Mouse (Mus musculus) cerebellum, postnatal 25 days (tissue): Measurements from ENCODE around the gene Memo1.

ENCODE experiments used
- DNase-seq, 2 experiments: peaks; one replicate each; pipeline ENCODE4 v3.0.0; 2021; ENCODE audit warnings: mixed read lengths in 2 of 2

The Memo1 gene

DNA sequence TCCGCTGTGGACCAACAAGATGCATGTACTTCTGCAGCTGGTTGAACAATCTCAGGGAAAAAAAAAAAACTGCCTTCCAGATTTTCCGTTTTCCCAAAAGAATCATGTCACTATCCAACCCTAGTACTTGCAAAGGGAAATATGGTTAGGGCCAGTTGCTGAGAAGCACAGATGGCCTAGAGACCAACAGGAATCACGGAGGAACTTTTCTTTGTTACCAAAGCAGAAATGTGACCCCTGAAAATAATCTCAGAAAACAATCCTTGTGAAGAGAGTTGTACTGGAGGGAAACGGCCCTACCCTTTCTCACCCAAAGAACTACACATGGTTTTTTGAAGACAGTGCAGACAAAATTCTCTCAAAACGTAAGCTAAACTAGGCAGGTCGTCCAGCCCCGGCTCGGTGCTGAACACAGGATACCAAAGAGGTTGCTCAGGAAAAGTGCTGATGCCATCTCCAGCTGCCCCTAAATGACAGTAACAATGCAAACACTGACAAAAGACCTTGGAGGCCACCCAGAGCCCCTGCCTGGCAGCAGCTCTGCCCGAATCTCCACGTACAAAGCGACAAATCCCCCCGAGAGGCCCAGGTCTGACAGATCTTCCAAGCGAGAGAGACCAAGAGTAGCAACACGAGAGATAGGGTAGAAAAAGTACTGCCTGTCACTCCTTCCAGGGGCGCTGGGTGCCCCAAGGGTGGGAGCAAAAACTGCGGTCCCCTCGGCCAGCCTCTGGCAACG, 1.5 kb downstream of the Memo1 start:
- no peak for DNase-seq

DNA sequence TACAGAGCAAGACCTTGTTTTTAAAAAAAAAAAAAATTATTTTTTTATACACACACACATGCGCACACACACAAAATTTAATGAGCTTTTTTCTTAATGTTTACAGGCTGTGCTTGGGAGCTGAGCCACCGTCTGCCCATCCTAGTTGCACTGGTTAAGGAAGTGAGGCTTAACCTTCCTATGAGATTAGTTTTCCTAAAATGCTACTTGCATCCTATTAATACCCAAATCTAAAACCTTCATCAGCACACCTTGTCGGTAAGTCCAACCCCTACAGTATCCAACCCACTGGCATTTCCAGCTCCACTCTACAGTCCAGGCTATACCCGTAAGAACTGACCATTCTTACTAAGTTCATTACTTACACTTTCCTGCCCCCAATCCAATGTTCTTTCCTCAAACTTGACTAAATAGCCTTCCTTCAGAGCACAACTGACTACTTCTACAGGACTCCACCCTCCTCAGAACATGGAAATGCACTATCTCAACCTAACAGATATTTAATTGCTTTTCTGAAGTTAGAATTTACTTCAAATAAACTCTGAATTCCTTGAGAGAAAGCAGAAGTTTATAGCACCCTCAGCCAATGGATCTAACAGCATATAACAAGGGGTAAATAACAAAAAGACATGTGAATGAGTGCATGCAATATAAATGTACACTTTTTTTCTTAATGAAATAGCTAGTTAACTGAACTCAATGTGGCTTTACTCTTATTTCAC, 3.5 kb downstream of the Memo1 start:
- no peak for DNase-seq

DNA sequence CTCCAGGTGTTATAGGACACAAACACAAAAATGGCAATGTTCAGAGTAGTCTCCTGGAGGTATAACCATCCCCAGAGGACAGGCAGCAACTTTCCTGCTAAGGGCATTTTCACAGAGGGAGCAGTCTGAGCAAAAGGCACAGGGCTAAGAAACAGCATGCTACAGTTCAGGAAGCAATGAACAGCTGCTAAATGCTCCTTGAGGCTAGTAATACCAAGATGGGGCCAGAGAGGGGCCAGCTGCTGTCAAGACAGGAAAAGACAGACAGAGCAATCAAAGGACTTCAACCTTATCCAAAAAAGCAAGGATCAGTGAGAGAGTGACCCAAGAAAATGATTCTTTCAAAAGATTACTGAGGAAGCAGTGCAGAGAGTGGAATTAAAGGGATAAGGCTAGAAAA, 4.5 kb downstream of the Memo1 start:
- no peak for DNase-seq

DNA sequence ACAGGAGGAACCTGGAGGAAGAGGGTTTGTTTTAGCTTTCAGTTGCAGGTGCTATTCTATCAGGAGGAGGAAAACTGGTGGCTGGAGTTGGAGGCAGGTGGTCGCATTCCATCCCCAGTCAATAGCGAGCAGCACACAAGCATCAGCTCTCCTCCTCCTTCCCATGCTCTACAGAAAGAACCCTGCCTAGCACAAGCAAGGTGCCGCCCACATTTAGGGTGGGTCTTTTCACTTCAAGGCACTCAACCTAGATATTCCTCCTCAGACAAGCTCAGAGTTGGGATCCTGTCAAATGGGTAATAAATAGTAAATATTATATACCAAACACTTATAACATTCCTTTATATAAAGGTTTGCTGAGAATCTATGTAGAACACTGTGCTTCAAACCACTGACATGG, 5.1 kb downstream of the Memo1 start:
- no peak for DNase-seq

DNA sequence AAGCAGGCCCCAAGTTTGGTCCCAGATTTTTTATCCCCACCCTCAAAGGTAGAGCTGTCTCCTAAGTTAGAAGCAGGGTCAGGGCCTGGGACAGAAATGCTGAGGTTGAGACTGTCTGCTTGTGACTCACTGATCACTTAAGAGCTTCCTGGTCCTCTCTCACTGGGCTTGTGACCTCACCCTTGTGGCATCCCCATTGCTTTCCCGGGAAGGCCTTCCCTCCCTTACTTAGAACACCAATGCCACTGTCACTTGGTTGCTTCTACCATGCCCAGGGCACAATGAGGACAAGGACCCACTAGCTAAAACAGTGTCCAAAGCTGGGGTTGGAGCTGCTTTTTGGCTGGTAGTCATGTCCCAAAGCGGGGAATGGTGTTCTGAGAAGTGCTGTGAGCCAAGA, 6.7 kb downstream of the Memo1 start:
- DNase-seq: no peak

GRCm38 (mm10) chr17:74286140-74286730, 9.1 kb downstream of the Memo1 start:
- DNase-seq: no peak

GRCm38 (mm10) chr17:74285730-74286129, 9.6 kb downstream of the Memo1 start:
- DNase-seq: no peak

DNA sequence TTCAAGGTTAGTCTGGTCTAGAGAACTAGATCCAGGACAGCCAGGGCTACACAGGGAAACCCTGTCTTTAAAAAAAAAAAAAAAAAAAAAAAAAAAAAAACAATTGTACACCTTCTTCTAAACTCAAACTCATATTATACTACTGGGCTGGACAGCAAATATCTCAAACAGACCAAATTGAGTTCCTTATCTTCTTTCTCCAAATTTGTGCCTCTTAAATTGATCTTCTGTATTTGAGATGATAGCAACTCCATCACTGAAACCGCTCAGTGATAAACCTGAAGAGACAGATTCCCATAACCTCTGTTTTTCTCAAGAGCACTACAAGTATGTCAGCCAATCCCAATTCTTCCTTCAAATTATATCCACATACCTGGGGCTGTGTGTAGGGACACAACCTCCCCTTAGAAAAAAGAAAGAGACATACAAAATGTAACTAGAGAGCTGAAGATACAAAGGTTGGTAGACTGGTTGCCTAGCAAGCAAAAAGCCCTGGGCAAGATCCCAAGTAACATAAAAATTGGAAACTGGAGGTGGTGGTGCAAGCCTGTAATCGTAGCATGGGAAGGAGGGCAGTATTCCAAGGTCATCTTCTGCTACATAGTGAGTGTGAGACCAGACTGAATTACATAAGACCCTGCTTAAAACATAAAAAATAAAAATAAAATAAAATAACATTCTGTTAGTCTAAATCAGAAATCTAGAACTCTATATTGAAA, 10.8 kb downstream of the Memo1 start:
- DNase-seq: no peak

GRCm38 (mm10) chr17:74282024-74282423, 13.3 kb downstream of the Memo1 start:
- no peak for DNase-seq

- DNase-seq: no peak
Observed at GRCm38 (mm10) chr17:74278966-74279869, 16.1 kb downstream of the Memo1 start.

GRCm38 (mm10) chr17:74274471-74274870, 20.9 kb downstream of the Memo1 start:
- DNase-seq: no peak

DNA sequence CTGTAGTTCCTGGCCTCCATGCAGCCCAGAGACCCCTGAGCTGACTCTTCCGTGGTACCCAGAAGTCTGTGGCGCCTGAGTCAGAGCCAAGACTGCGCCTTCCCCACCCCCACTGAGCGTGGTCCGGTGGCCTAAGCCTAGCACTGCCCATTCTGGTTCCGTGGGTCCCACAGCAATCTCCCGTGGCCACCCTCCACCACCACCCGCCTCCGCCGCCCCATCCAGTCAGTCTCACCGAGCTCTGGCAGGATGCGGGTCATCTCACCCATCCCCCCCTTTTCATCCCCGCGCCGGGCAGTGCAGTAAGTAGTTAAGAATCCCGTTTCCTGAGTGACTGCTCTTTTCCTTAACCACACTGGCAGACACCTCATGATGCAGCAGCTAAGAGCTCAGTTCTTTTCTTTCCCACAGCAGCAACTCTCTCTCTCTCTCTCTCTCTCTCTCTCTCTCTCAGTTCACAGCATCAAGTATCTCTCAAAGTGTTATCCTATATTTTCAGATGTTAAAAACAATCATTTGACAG, 22.6 kb downstream of the Memo1 start:
- no peak for DNase-seq

- no peak for DNase-seq
Observed at GRCm38 (mm10) chr17:74271541-74272268, 23.6 kb downstream of the Memo1 start.

- no peak for DNase-seq
Observed at GRCm38 (mm10) chr17:74270205-74270604, 25.1 kb downstream of the Memo1 start.

DNA sequence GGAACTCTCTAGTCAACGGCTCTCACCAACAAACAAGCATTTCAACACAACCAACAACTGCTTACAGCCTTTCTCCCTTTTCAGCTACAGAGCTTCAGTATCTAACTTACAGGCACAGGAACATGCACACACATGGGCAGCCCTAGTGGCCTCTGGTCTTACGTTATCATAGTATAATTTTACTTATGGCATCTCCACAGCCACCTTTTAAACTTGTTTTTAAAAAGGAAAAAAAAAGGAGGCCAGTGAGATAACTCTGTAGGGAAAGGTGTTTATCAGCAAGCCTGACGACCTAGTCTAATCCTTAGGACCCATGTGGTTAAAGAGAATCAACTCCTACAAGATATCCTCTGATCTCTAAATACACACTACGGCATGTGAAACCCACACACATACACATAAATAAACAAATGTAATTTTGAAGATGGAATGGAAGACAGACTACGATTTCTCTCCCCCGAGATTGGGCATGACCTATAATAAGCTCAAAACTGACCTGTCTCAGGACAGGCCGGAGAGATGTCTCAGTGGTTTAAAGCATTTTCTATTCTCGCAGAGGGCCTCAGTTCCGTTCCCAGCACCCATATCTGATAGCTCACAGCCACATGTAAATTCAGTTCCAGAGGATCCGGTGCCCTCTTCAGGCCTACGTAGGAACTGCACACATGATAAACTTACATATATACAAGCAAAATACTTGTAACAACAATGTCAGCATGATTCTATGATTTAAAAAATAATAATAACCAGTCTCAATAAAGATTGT, 27.7 kb downstream of the Memo1 start:
- no peak for DNase-seq

- no peak for DNase-seq
Observed at GRCm38 (mm10) chr17:74265636-74266035, 29.7 kb downstream of the Memo1 start.

- peak in 1 of 2 experiments; percentile 9 for DNase-seq
Observed at GRCm38 (mm10) chr17:74265156-74265505, 30.2 kb downstream of the Memo1 start.

GRCm38 (mm10) chr17:74264333-74265155, 30.8 kb downstream of the Memo1 start:
- DNase-seq: peak in 1 of 2 experiments; percentile 15

DNA sequence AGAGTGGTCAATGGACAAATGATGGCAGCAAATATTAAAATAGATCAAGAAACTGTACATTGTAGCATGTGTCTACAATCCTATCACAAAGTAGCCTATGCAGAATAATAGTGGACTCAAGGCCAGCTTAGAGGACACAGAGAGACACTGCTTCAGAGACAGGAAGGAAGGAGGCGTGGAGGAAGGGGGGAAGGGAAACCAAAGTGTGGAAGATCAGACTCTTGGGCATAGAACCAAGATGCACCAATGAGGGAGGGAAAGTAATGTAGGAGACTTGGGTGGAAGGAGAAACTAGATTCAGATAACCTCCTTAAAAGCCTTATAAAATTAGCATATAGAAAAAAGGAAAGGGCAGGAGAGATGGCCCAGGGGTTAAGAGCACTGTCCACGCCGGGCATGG, 32.9 kb downstream of the Memo1 start:
- DNase-seq: no peak

- DNase-seq: no peak
Observed at GRCm38 (mm10) chr17:74245284-74245683, 50.0 kb downstream of the Memo1 start.
